Mouse (Mus musculus): ENCODE results near the gene Kcnk12.

The Kcnk12 gene

DNA sequence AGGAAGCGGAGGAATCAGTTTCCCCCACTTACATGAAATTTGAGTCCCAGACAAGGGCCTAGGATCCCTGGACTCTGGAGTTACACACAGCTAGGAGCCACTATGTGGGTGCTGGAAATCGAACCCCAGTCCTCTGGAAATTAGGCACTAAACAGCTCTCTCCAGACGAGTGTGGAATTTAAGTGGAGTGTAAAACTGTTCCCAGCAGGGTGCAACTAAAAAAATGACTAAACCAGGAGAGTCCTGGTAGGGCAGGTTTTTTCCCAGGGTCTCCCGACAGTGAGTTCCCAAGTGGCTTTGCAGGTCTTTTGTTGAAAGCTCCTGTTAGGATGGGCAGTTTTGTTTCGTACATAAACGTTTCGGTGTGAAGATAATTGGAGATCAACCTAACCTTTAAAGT is 73.1 kb downstream of the Kcnk12 start:
- DNase-seq (ENCODE audit: extremely low read depth, insufficient read length, low spot score): no peak

DNA sequence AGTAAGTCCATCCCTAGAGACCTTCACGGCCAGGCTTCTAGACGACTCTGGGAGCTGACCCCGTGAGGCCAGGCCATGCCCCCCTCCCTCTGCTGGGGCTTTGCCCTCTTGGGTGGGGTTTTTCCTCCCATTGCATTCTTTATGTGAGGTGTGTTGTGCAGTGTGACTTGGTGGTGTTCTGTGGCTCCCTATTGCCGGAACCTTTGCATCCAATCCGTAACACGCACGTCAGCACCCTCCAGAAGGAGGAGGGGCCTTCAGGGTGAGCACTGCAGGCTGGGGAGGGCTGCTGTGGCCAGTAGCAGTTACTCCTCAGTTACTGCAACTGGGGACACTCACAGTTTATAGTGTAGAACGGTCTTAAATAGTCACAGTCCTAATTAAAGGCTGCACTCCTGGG is 97.7 kb downstream of the Kcnk12 start:
- DNase-seq (ENCODE audit: extremely low read depth, insufficient read length, low spot score): no peak

DNA sequence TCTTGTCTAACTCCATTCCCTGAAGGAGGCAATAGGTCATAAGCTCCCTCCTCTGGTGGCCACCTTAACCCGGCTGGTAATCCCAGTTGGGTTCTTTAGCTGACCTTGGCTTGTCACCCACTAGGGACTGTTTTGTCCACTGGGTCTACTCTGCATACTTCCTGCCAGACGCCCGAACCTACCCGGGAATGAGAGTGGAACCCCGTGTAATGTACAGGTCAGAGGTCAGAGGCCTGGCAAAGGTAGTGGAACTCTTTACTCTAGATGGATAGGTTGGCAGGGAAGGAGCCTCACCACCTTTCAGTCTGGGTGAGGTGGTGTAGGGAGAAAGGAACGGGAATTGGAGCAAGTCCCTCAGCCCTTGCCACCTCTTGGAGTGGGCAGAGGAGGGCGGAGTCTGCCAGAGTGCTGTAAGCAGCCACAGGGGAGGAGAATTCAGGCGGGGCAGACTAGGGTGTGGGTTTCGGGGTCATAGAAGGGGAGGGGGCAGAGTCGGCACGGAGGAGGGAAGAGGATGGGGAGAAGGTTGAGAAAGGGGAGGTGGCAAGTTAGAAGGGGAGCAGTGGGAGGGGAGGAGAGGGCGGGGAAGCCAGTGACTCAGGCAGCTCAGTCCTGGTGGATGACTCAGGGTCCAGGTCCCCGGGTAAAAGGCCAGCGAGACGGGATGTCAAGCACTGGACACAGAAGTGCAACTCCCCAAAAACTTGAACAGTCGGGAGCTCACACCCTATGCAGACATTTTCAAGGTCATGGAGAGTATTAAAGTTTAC is 98.6 kb downstream of the Kcnk12 start:
- peak; percentile 73 for DNase-seq (ENCODE audit: extremely low read depth, insufficient read length, low spot score)

DNA sequence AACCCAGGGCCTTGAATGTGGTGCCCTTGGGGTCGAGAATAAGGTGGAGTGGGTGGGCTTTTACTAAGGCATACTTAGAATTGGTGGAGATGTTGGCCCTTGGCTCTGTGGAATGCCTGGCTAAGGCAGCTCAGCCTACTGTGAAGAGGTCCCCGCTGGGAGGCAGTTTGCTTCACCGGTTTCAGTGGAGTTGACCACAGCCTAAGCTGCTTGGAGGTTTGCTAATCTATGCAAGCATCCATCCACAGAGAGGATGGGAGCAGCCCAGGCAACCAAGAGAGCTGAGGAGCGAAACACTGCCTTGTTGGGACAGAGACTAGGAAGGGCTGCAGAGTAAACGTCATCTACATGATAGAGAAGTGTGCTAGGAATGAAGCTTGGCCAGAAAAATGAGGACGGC is 101.0 kb downstream of the Kcnk12 start:
- no peak for DNase-seq (ENCODE audit: extremely low read depth, insufficient read length, low spot score)

DNA sequence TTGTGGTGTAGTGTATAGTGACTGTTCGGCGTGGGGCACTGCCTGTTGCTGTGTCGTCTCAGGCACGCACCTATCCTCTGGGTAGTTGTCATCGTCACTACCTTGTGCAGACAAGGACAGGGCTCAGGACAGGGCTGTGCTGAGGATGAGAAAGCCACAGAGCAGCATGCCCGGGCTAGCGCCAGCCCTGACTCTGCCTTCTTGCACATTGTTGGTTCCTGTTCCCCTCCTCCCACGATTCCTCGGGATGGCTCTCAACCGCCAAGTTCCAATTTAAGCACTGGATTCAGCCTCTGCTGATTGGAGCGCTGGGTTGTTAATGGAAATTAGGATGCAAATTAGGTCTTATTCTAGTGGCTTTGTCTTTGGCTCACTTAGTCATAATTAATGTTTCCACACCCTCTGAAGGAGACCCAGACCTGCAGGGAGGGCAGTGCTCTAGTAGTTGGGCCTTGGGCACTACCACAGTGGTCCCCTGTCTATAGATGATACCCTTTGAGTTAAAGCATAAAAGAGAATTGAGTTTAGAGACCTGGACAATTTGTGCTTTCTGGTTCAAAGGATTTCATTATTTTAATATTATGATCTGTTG is 101.8 kb downstream of the Kcnk12 start:
- no peak for DNase-seq (ENCODE audit: extremely low read depth, insufficient read length, low spot score)
